Mouse (Mus musculus): ENCODE measurements around the gene Rxfp3. TPM values are rescaled to one million over a fixed set of nuclear protein-coding genes. Genes with fewer than 3 reads are reported as not detected.
"Not testable (repeated sequence)": the region's sequence is repeated elsewhere in the genome, so short reads cannot be mapped to it uniquely, and the experiment has no call there.

The Rxfp3 gene
- total RNA-seq, 1 experiment from 2014 or later, result not detected

DNA sequence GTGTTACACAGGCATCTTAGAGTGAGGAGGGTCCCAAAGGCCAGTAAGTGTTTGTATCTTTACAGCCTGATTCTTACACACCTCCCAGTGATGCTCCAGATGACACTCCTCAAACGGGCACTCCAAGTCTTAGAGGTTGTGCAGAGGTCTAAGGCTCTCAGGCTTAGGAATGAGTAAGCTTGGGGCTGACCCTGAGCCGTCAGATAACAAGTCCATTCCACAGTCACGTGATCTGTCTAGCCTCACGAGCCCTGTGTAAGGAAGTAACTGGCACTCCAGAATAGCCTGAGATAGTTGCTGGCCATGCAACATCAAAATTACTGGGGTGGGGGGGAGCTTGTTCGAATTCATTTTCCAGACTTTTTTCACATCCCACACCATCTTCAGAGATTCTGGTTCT, 2.3 kb upstream of the Rxfp3 start:
- ATAC-seq (replicated peaks in 1 of 2; ENCODE audit: insufficient read depth in 1 of 2, low FRiP score in 2 of 2, low TSS enrichment in 1 of 2, low read depth in 1 of 2, poor library complexity in 2 of 2, severe bottlenecking in 2 of 2), result no peak

DNA sequence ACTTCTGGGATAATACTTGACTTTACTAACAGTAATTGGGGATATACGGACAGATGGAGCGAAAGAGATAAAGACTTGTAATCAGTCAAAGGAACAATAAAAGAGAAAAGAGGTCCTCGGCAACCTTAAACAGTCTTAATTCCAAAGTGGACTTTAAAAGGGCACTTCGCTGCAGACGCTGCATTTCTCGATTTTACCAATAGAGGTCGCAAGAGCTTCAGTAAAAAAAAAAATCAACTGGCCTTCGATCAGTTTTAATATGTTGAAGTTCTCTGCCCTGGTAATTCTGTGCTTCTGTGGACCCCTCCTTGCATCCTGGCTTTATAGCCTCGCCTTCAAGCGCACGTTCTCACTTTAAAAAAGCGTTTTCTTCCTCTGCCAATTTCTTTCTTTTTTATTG, 685 bp upstream of the Rxfp3 start:
- ATAC-seq (replicated peaks in 1 of 2; ENCODE audit: insufficient read depth in 1 of 2, low FRiP score in 2 of 2, low TSS enrichment in 1 of 2, low read depth in 1 of 2, poor library complexity in 2 of 2, severe bottlenecking in 2 of 2), result no peak; a peak in 1 of 4 replicates

DNA sequence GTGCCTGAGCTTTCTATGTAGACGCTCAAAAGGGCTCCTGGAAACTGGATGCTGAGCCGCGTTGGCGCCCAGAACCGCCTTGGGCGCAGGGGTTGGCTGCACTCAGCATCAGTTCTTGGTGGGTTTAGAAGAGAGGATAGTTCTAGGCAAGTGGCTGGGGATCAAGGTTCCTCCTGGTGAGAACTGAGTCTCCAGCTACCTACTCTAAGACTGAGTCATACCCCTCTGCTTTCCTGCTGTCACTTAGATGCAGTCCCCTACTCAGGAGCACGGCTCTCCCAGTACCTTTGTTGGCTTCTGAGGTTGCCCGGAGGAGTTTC, 455 bp downstream of the Rxfp3 start:
- no peak for ATAC-seq (replicated peaks in 1 of 2; ENCODE audit: insufficient read depth in 1 of 2, low FRiP score in 2 of 2, low TSS enrichment in 1 of 2, low read depth in 1 of 2, poor library complexity in 2 of 2, severe bottlenecking in 2 of 2)

DNA sequence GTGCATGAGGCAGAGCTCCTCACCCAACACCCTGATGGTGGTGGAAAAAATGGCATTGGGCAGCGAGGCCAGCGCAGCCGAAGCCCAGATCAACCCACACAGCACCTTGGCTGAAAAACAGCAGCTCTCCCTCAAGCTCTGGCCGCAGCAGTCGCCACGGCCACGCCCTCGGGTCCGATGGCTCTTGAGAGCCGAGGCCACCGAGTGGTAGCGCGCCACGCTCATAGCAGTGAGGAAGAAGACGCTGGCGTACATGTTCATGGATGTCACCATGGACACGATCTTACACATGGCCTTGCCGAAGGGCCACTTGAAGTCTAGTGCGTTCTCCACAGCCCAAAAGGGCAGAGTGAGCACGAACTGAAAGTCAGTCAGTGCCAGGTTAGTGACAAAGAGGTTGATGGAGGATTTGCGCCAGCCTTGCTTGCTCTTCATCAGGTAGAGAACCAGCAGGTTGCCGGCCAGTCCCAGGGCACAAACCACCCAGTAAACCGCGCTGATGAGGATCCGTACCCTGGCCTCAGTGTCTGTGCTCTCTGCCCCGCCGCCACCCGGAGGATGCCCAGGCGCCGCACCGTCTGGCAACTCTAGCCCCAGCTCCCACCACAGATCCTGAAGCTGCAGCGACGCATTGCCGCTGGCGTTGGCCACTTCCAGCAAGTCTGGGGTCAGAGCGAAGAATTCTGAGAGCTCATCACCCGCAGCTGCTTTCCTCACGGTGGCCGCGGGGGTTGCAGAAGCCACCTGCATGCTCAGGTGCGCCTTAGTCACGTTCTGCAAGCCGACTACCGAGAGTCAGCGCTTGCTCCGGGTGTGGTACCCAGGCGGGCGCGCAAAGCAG, 1.0 kb downstream of the Rxfp3 start:
- ATAC-seq (replicated peaks in 1 of 2; ENCODE audit: insufficient read depth in 1 of 2, low FRiP score in 2 of 2, low TSS enrichment in 1 of 2, low read depth in 1 of 2, poor library complexity in 2 of 2, severe bottlenecking in 2 of 2), result no peak

DNA sequence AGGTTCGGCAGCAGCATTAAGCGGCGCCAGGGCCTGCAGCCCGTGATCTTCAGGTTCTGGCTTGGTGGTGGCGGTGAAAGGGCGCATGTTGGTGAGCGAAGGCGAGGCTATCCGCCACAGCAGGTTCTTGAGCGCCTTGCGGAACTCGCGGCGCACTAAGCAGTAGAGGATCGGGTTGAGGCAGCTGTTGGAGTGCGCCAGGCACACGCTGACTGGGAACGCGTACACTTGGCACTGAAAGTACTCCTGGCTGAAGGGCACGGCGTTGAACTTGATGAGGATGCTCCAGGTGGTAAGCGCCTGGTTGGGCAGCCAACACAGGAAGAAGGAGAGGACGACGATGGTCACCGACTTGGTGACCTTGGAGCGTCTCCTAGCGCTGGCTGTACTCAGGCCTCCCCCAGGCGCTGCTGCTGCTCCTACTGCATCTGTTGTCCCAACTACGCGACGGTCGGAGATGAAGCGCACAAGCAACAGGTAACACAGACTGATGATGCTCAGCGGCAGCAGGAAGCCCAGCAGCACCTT, 1.8 kb downstream of the Rxfp3 start:
- no peak for ATAC-seq (replicated peaks in 1 of 2; ENCODE audit: insufficient read depth in 1 of 2, low FRiP score in 2 of 2, low TSS enrichment in 1 of 2, low read depth in 1 of 2, poor library complexity in 2 of 2, severe bottlenecking in 2 of 2)

DNA sequence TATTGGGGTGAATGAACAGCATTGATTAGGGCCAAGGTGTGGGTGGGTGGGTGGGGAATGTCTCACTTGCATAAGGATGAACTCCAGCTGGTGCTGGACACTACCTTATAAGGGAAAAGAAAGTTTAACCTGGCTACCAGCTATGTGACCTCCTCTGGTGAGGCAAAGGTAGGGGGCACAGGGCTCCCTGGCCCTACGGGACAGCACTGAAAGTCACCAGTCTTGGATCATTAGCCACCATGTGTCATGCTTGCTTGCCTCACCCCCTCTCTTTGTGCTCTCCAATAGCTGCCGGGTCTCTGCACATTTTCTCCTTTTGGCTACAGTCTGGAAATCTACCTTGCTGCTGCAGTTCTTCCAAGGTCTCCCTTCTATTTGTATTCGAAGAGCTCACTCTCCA, 7.6 kb downstream of the Rxfp3 start:
- no peak for ATAC-seq (replicated peaks in 1 of 2; ENCODE audit: insufficient read depth in 1 of 2, low FRiP score in 2 of 2, low TSS enrichment in 1 of 2, low read depth in 1 of 2, poor library complexity in 2 of 2, severe bottlenecking in 2 of 2)

DNA sequence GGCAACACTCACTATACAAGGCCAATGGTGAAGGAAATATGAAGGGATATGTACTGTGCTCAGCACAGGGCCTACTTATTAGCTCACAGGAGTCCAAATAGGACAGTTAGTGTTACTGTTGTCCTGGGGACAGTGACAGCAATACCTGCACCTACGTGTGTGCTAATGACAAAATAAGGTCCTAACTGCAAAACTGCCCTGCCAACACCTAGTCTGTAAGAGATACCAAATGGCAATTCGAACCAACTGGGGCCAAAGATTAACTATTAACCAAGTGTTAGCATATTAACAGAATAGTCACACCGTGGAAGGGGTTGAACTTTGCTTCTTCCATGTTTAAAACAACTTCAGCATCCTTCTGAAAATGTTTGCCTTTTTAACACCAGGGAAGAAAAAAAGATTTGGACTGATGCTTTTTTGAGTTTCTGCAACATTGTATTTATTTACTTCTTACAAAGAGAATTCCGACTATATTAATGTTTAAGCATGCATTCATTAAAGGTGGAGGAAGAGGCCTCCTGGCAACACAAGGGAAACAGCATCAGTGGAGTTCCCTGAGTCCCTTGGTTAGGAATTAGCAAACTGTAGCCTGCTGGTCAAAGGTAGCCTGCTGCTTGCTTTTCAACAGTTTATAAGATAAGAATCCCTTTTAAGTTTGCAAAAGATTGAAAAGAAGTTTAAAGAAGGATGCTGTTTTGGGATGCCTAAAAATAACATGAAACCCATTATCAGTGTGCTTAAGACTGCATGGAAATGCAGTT, 10.8 kb downstream of the Rxfp3 start:
- no peak for ATAC-seq (replicated peaks in 1 of 2; ENCODE audit: insufficient read depth in 1 of 2, low FRiP score in 2 of 2, low TSS enrichment in 1 of 2, low read depth in 1 of 2, poor library complexity in 2 of 2, severe bottlenecking in 2 of 2)

DNA sequence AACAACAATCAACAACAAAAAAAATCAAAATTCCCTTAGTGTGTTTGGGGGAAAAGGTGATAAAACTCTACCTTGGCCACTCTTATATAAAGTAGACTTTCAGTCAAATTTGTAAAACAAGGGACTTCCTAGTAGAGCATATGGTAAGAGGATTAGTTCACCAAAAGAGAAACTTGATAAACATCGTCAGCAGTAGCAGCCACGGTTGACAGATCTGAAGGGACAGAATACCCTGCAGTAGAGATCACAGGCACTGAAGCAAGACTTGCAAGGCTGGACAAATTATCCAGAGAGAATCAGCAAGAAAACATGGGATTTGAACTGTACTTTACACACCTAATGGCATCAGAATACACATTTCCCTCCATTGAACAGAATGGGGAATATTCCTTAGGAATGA, 22.9 kb downstream of the Rxfp3 start:
- no peak for ATAC-seq (replicated peaks in 1 of 2; ENCODE audit: insufficient read depth in 1 of 2, low FRiP score in 2 of 2, low TSS enrichment in 1 of 2, low read depth in 1 of 2, poor library complexity in 2 of 2, severe bottlenecking in 2 of 2)

DNA sequence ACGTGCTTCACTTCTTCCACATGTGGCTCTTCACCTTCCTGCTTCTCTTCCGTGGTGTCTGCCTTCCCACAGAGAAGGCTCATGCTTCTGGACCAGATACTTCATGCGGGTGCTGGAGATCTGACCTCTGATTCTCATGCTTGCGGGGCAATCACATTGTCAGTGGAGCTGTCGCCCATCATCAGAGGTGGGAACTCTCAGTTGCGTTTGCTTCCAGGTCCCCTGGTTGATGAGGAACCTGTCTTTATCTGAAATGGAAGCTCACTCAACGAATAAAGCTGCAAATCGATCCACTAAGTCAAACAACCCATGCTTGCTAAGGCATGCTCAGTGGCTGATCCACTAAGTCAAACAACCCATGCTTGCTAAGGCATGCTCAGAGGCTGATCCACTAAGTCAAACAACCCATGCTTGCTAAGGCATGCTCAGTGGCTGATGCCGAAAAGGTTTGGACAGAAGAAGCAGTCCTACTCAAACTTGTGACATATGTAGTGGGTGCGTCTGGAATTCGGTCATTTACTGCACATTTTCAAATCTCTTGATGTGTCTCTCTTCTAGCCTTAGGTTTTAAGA, 26.7 kb downstream of the Rxfp3 start:
- no peak for ATAC-seq (replicated peaks in 1 of 2; ENCODE audit: insufficient read depth in 1 of 2, low FRiP score in 2 of 2, low TSS enrichment in 1 of 2, low read depth in 1 of 2, poor library complexity in 2 of 2, severe bottlenecking in 2 of 2)

DNA sequence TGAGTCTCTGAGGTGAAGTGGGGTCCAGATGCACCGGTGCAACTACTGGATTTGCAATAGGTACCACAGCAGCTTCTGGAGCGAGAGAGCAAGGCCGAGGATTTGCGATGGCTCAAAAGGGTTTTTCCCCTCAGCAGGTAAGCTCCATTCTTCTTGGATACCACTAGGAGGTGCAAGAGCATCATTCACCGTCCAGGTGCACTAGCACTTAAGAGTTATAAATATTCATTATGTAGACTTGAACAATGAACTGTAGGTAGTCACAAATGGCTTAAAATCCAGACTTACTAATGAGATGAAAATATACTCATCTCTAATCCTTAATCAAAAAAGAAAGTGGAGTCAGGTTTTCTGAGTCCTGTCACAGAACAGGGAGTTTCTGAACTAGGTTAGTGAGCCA, 29.0 kb downstream of the Rxfp3 start:
- ATAC-seq (replicated peaks in 1 of 2; ENCODE audit: insufficient read depth in 1 of 2, low FRiP score in 2 of 2, low TSS enrichment in 1 of 2, low read depth in 1 of 2, poor library complexity in 2 of 2, severe bottlenecking in 2 of 2), result no peak

DNA sequence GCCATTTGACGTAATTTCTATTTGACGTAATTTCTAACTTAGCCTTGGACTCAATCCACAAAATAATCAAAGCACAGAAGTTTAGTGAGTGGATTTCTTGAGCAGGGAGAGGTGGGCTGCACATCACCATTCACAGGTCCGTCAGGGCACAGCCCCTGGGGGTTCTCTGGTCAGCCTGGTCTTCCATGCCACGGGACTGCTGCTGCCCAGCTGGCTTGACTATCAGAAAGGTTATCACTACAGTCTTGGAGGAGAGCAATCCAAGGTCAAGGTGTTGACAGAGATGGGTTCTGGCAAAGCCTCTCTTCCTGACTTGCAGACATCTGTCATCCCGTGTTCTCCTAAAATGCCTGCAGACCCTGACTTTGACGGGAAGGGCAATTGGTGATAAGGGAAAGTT, 33.1 kb downstream of the Rxfp3 start:
- ATAC-seq (replicated peaks in 1 of 2; ENCODE audit: insufficient read depth in 1 of 2, low FRiP score in 2 of 2, low TSS enrichment in 1 of 2, low read depth in 1 of 2, poor library complexity in 2 of 2, severe bottlenecking in 2 of 2), result no peak

DNA sequence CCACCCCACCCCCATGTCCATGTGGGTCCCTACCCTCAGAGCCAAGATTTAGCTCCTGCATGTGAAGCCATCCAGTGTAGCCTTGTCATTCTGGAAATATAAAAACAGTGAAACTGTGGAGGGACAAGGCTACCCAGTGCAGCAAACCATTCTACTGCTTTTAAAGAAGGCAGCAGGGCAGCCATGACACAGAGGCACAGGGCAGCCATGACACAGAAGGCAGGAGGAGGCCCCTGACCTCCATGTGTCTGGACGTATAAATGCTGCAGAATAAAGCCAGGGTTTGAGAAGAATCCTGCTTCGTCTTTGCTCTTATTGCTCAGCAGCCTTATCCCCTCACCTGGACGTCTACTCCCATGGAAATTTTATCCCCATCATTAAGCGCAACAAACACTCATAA, 34.0 kb downstream of the Rxfp3 start:
- ATAC-seq (replicated peaks in 1 of 2; ENCODE audit: insufficient read depth in 1 of 2, low FRiP score in 2 of 2, low TSS enrichment in 1 of 2, low read depth in 1 of 2, poor library complexity in 2 of 2, severe bottlenecking in 2 of 2), result no peak

DNA sequence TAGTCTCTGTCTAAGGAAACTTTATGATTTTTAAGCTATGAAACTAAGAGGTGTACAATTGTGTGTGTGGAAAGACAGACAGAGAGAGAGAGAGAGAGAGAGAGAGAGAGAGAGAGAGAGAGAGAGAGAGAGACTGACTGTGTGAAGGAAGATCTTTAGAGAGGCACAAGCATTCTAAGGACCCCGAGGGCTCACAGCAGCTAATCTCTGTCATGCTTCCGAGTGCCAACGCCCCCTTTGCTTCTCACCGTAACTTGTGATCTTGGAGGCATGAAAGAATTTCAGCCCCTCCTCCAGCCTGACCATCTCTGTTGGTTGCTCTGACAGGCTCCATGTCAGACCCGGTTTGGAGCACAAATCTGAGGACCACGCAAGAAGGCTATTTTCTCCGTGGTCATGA, 37.4 kb downstream of the Rxfp3 start, which contains the start of gene Slc45a2:
Gene Slc45a2, plus strand, starts transcription at position 301 of the 400 bp plus-strand sequence.
- no peak for ATAC-seq (replicated peaks in 1 of 2; ENCODE audit: insufficient read depth in 1 of 2, low FRiP score in 2 of 2, low TSS enrichment in 1 of 2, low read depth in 1 of 2, poor library complexity in 2 of 2, severe bottlenecking in 2 of 2)

DNA sequence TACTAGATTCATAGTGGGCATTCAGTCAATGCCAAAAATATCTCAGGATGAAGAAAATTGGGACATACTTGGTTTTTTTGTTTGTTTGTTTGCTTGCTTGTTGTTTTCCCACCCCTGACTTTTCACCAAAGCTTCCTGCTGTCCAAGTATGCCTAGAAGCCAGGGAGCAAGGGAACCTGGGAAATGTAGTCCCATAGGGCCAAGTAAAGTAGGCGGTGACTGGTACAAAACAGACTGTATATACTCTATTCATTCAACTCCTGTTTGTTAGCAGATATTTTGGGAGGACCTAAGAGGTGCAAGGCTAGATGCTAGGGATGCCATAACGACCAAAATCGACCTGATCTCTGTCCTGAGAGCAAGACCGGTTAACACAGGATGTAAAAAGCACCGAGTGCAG, 38.0 kb downstream of the Rxfp3 start:
- ATAC-seq (replicated peaks in 1 of 2; ENCODE audit: insufficient read depth in 1 of 2, low FRiP score in 2 of 2, low TSS enrichment in 1 of 2, low read depth in 1 of 2, poor library complexity in 2 of 2, severe bottlenecking in 2 of 2), result no peak

DNA sequence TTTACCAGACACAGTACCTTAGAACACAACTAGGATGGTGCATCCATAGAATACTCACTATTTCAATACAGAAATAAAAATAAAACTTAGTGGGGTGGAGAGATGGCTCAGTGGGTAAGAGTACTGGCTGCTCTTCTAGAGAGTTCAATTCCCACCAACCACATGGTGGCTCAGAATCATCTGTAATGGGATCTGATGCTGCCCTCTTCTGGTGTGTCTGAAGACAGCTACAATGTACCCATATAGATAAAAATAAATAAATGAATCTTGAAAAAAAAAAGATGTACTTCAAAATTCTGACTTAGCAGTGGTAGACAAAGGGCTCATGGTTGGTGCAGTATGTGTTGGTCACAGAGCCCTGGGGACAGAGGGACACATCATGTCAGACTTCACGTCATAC, 46.2 kb downstream of the Rxfp3 start:
- no peak for ATAC-seq (replicated peaks in 1 of 2; ENCODE audit: insufficient read depth in 1 of 2, low FRiP score in 2 of 2, low TSS enrichment in 1 of 2, low read depth in 1 of 2, poor library complexity in 2 of 2, severe bottlenecking in 2 of 2)

DNA sequence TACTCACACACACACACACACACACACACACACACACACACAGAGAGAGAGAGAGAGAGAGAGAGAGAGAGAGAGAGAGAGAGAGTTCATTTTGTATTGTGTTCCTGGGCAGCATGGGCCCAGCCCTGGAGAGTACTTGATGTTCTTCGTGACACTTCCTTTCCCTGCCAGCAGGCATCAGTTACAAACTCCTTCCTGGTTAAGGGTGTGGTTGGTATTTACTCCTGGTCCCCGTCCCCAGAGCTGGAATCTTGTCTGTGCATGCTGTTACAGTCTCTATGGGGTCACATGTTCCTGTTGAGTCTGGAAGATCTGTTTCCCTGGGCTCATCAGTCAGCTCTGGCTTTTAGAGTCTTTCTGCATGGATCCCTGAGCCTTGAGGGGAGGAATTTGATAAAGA, 47.4 kb downstream of the Rxfp3 start:
- no peak for ATAC-seq (replicated peaks in 1 of 2; ENCODE audit: insufficient read depth in 1 of 2, low FRiP score in 2 of 2, low TSS enrichment in 1 of 2, low read depth in 1 of 2, poor library complexity in 2 of 2, severe bottlenecking in 2 of 2)

DNA sequence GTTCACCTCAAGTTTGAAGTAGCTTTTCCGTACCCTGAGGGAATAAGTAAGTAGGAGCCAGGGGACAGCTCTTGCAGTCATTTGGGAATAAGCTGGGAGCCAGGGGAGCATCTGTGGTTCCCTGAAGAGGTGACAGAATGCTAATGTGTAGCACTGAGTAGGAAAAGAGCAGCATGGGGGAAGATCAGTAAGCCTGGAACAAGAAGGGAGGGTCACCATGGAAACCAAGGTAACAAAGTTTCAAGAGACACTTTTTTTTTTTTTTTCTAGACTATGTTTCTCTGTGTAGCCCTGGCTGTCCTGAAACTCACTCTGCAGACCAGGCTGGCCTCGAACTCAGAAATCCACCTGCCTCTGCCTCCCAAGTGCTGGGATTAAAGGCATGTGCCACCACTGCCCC, 51.3 kb downstream of the Rxfp3 start:
- ATAC-seq (replicated peaks in 1 of 2; ENCODE audit: insufficient read depth in 1 of 2, low FRiP score in 2 of 2, low TSS enrichment in 1 of 2, low read depth in 1 of 2, poor library complexity in 2 of 2, severe bottlenecking in 2 of 2), result not testable (repeated sequence)

DNA sequence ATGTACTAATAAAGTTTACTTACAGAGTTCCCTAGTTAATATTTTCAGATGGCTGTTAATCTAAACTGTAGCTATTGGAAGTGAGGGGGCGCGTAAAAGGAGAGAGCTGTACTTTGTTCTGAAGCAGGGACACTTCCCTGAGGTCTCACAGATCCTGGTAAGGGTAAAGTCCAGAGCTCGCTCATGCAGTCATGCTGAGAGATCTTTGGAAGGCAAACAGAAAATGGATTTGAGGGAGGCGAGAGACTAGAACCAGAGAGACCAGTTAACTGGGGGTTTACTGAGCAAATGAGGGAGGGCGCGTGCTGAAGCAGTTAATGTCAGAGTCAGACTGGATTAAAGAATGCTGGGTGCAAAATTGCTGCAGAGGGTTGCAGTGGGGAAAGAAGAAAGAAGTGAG, 52.0 kb downstream of the Rxfp3 start:
- ATAC-seq (replicated peaks in 1 of 2; ENCODE audit: insufficient read depth in 1 of 2, low FRiP score in 2 of 2, low TSS enrichment in 1 of 2, low read depth in 1 of 2, poor library complexity in 2 of 2, severe bottlenecking in 2 of 2), result no peak

Measured in hematopoietic stem cell, adult 5-6 weeks (primary cell).